ENCODE assay signal across 7 mouse cellular contexts in genomic region chr16:14316884-14317876, GRCm38 (mm10). TPM values are rescaled to one million over a fixed set of nuclear protein-coding genes. Genes with fewer than 3 reads are reported as not detected.
DNase-seq lines count a peak whose midpoint lies in the region; ATAC-seq lines count a peak whose summit lies in the region.

Gene Fopnl, minus strand, starts transcription at chr16:14317405.

- DNase-seq in adrenal gland, adult 8-10 months: peak; percentile 96
- DNase-seq in embryo, embryonic 9.5 days (ENCODE audit: extremely low spot score): peak; percentile 91
- peak; percentile 95 to 99 for DNase-seq in gastrocnemius, postnatal 4 days (ENCODE audit: low spot score in 2 of 2)
- peak; percentile 97 for DNase-seq in left cerebral cortex, postnatal 36 days (ENCODE audit: low spot score in 2 of 2)
- peak; percentile 98 for DNase-seq in midbrain, embryonic 11.5 days (ENCODE audit: low spot score, missing footprints)
- peak; percentile 98 for DNase-seq in skeletal muscle tissue, adult 2 months (ENCODE audit: low read depth, low spot score)

- H3K4me3 ChIP-seq in intestine, embryonic 16.5 days (ENCODE audit: low read length): peak within 1 kb of the TSS; percentile 63
- H3K4me3 ChIP-seq in midbrain, embryonic 11.5 days (ENCODE audit: low read depth, low read length): peak within 1 kb of the TSS; percentile 74

- ATAC-seq in intestine, embryonic 16.5 days: peak; percentile 100
- ATAC-seq in midbrain, embryonic 11.5 days (ENCODE audit: low FRiP score): peak; percentile 100

- 2% methylated on average over 51 of the region's 51 CpGs for WGBS in intestine, embryonic 16.5 days
- 5% methylated on average over 51 of the region's 51 CpGs for WGBS in midbrain, embryonic 11.5 days

- H3K27me3 ChIP-seq in intestine, embryonic 16.5 days (replicated peaks; ENCODE audit: control insufficient read depth, insufficient read depth, low read length): no peaks in the 10 kb centered on the region
- H3K27me3 ChIP-seq in midbrain, embryonic 11.5 days (ENCODE audit: control insufficient read depth, insufficient read depth, low read length): no peaks in the 10 kb centered on the region

- H3K4me2 ChIP-seq in intestine, embryonic 16.5 days (ENCODE audit: low read depth, low read length): peak within 1 kb of the TSS; percentile 87
- H3K4me2 ChIP-seq in midbrain, embryonic 11.5 days: peak within 1 kb of the TSS; percentile 75

- H3K9ac ChIP-seq in intestine, embryonic 16.5 days (ENCODE audit: low read depth, low read length): peak within 1 kb of the TSS; percentile 80
- peak within 1 kb of the TSS; percentile 86 for H3K9ac ChIP-seq in midbrain, embryonic 11.5 days (ENCODE audit: low read length)

- intact Hi-C loops in left cerebral cortex, postnatal 36 days (cut with DNase I): loop anchor here (5.0 kb wide), 1 partner anchor 45 kb away; the partner anchor contains the start of gene Abcc1

- H3K27ac ChIP-seq in intestine, embryonic 16.5 days (ENCODE audit: low read length): peak within 1 kb of the TSS; percentile 86
- H3K27ac ChIP-seq in midbrain, embryonic 11.5 days (ENCODE audit: low read depth, low read length): peak within 1 kb of the TSS; percentile 72

- H3K9me3 ChIP-seq in intestine, embryonic 16.5 days (ENCODE audit: control insufficient read depth, low read length): no peaks in the 10 kb centered on the region
- H3K9me3 ChIP-seq in midbrain, embryonic 11.5 days (ENCODE audit: control insufficient read depth, low read length): no peaks in the 10 kb centered on the region

- H3K4me1 ChIP-seq in intestine, embryonic 16.5 days (ENCODE audit: control insufficient read depth, insufficient read depth, low read length): peaks cover 9% of the 10 kb centered on the region; the same call in 1 of the 2 replicates
- peaks cover 9% of the 10 kb centered on the region for H3K4me1 ChIP-seq in midbrain, embryonic 11.5 days (ENCODE audit: control insufficient read depth, insufficient read depth, low read length)

- peaks cover 3% of the 10 kb centered on the region; the same call in 1 of the 2 replicates for H3K36me3 ChIP-seq in intestine, embryonic 16.5 days (ENCODE audit: control insufficient read depth, insufficient read depth, low read length)
- H3K36me3 ChIP-seq in midbrain, embryonic 11.5 days (ENCODE audit: control insufficient read depth, insufficient read depth, low read length): no peaks in the 10 kb centered on the region; the same call in 1 of the 2 replicates

RNA-seq across cellular contexts. Expression of gene Fopnl, which starts in this region (rescaled TPM):
- 10 to 100 TPM; 58.9 to 66.4 (median 62.7) TPM for total RNA-seq in adrenal gland, adult 8-10 months (2022)
- total RNA-seq in gastrocnemius, postnatal 4 days (2021): 10 to 100 TPM; 59.5 to 60.6 TPM
- 106 and 115 TPM in 2 replicates for polyA plus RNA-seq in intestine, embryonic 16.5 days (2015; fragmentation: Nextera tagmentation; extraction: Ambion mirVana)
- total RNA-seq in left cerebral cortex, postnatal 36 days (2021): 10 to 100 TPM; 51.6 to 54.0 TPM
- 174 and 194 TPM in 2 replicates for polyA plus RNA-seq in midbrain, embryonic 11.5 days (2014; fragmentation: Nextera tagmentation; extraction: Ambion mirVana)

Comparison
In these comparisons a context has a peak if more than half of its experiments do, and no peak if none do; other contexts are left out.
1. Peak in every context shown above with its lines: DNase-seq, ATAC-seq, H3K4me3 ChIP-seq and H3K27ac ChIP-seq.